Mouse (Mus musculus) liver, embryonic 11.5 days (tissue): ENCODE data around the gene Ppp1r13b. TPM values are rescaled to one million over a fixed set of nuclear protein-coding genes. Genes with fewer than 3 reads are reported as not detected.
A peak's percentile ranks its signal among the peaks of the same experiment; 100 is the strongest.
"Not testable (repeated sequence)": the region's sequence is repeated elsewhere in the genome, so short reads cannot be mapped to it uniquely, and the experiment has no call there.

Experiments used
- ATAC-seq: fragments of 200-750 bp; cut with Nextera tagmentation; replicated peaks from 2 replicates; pipeline ENCODE4 v1.8.0; 2017; ENCODE audit warnings: moderate number of reproducible peaks, mild to moderate bottlenecking, moderate TSS enrichment, moderate library complexity; ENCODE audit not compliant: low FRiP score
- DNase-seq: peaks from one replicate; pipeline ENCODE4 v3.0.0-alpha.2; 2017; ENCODE audit warnings: low spot score
- H3K27ac ChIP-seq: fragments of 300-500 bp; sonication (generic); 2 replicates; pipeline ENCODE4 v1.5.1; 2014; ENCODE audit warnings: mild to moderate bottlenecking, low read depth, low read length, control low read depth
- H3K27me3 ChIP-seq: fragments of 300-500 bp; sonication (generic); replicated peaks from 2 replicates; pipeline ENCODE4 v1.6.1; 2014; ENCODE audit warnings: low read length, mixed read lengths; ENCODE audit not compliant: control insufficient read depth, insufficient read depth
- H3K36me3 ChIP-seq: fragments of 300-500 bp; sonication (generic); 2 replicates; pipeline ENCODE4 v1.6.1; 2014; ENCODE audit warnings: mild to moderate bottlenecking, low read length, moderate library complexity, mixed read lengths; ENCODE audit not compliant: control insufficient read depth, insufficient read depth
- H3K4me1 ChIP-seq: fragments of 300-500 bp; sonication (generic); replicated peaks from 2 replicates; pipeline ENCODE4 v1.6.1; 2014; ENCODE audit warnings: low read length, mixed read lengths; ENCODE audit not compliant: control insufficient read depth, insufficient read depth
- H3K4me2 ChIP-seq: fragments of 300-500 bp; sonication (generic); 2 replicates; pipeline ENCODE4 v1.6.1; 2014; ENCODE audit warnings: mild to moderate bottlenecking, control low read depth, moderate library complexity
- H3K4me3 ChIP-seq: fragments of 300-500 bp; sonication (generic); 2 replicates; pipeline ENCODE4 v1.5.1; 2014; ENCODE audit warnings: low read depth, low read length, control low read depth
- H3K9ac ChIP-seq: fragments of 300-500 bp; sonication (generic); 2 replicates; pipeline ENCODE4 v1.6.1; 2014; ENCODE audit warnings: low read depth, low read length, control low read depth
- H3K9me3 ChIP-seq: fragments of 300-500 bp; sonication (generic); 2 replicates; pipeline ENCODE4 v1.6.1; 2016; ENCODE audit warnings: low read length, inconsistent platforms, mixed read lengths; ENCODE audit not compliant: control insufficient read depth
- WGBS: fragments of 180-500 bp; shearing (Covaris S2); extraction: QIAGEN DNeasy Blood & Tissue Kit; methylation state at CpG from one replicate; pipeline ENCODE4 v1.1.7; 2014; 5-methylcytosine and 5-hydroxymethylcytosine counted together
- polyA plus RNA-seq: library from polyadenylated mRNA; unstranded; fragments of >200 nt; fragmentation: Nextera tagmentation; extraction: Ambion mirVana; gene quantifications from 2 replicates; pipeline ENCODE4 v1.2.1, GENCODE M21; 2014

Ppp1r13b gene
- 10.8 TPM in 2 replicates for polyA plus RNA-seq

- WGBS: under 1% methylated on average over 77 of the region's 80 CpGs
These were observed at the start of gene Ppp1r13b for GRCm38 (mm10) chr12:111907970-111908681. Ppp1r13b (minus strand) TSS chr12:111908110.

DNA sequence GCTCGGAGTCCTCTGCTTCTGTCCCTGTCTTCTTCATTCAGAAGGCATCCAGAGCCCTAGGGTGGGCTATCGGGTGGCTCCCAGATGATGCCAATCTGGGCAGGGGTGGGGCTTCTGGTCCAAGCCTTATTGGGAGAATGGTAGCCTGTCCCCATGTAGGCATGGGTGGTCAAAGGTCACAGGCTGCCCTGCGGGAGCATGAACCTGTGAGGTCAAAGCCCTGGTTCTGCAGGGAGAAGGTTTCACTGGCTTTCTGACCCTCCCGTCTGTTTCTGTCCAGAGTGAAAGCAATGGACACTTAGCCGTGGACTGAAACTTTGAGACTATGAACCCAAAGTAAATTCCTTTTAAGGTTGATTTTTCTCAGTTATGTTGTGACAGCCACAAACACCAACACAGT, 48.3 kb upstream of the Ppp1r13b start:
- no peak for ATAC-seq
- no peaks in the 10 kb centered on the region for H3K27me3 ChIP-seq
- no peak for DNase-seq
- 70% methylated on average over 5 of the region's 5 CpGs for WGBS
- H3K9me3 ChIP-seq: peaks cover 3% of the 10 kb centered on the region; the same call in 1 of the 2 replicates
- no peak overlapping the region for H3K4me3 ChIP-seq
- no peak overlapping the region for H3K4me2 ChIP-seq
- no peak overlapping the region for H3K27ac ChIP-seq
- H3K9ac ChIP-seq: no peak overlapping the region
- peaks cover 4% of the 10 kb centered on the region for H3K4me1 ChIP-seq
- peaks cover 19% of the 10 kb centered on the region for H3K36me3 ChIP-seq

More at GRCm38 (mm10) chr12:111907970-111908681, at the start of gene Ppp1r13b:
- peaks cover 20% of the 10 kb centered on the region for H3K4me1 ChIP-seq
- peak within 1 kb of the TSS; percentile 79 for H3K9ac ChIP-seq
- H3K9me3 ChIP-seq: no peaks in the 10 kb centered on the region
- H3K27me3 ChIP-seq: peaks cover 6% of the 10 kb centered on the region; the same call in 1 of the 2 replicates
- H3K27ac ChIP-seq: peak within 1 kb of the TSS; percentile 88
- DNase-seq (peak; percentile 89), ATAC-seq (peak; percentile 94)
- peak within 1 kb of the TSS; percentile 81 for H3K4me3 ChIP-seq
- H3K36me3 ChIP-seq: no peaks in the 10 kb centered on the region
- H3K4me2 ChIP-seq: peak within 1 kb of the TSS; percentile 92

DNA sequence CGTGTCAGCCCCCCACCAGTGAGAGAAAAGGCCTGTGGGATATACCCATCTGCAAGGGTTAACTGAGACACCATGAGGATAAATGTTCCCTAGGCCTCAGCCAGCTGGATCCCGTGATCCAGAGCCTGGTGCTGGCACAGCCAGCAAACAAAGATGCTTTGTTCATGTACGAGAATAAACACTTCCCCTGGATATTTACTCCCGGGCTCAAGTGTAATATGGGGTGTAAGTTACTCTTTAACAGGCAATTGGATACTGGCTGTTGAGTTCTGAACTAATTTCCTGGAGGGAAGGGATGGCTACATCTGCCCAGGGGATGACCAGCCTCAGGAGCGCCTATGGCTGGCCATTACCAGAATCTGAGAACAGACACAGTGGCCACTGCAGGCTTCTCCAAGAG, 43.8 kb upstream of the Ppp1r13b start:
- DNase-seq (no peak), ATAC-seq (no peak)
- no peak overlapping the region for H3K9ac ChIP-seq
- no peak overlapping the region for H3K27ac ChIP-seq
- no peak overlapping the region for H3K4me3 ChIP-seq
- no peaks in the 10 kb centered on the region for H3K27me3 ChIP-seq
- no peak overlapping the region for H3K4me2 ChIP-seq
- H3K9me3 ChIP-seq: no peaks in the 10 kb centered on the region
- H3K4me1 ChIP-seq: peaks cover 11% of the 10 kb centered on the region
- H3K36me3 ChIP-seq: no peaks in the 10 kb centered on the region
- WGBS: 73% methylated on average over 5 of the region's 5 CpGs

GRCm38 (mm10) chr12:111950486-111950885, 42.6 kb upstream of the Ppp1r13b start:
- Histone ChIP-seq H3K36me3 (no peaks in the 10 kb centered on the region), H3K9ac (no peak overlapping the region), H3K4me2 (no peak overlapping the region), H3K4me3 (no peak overlapping the region), H3K9me3 (no peaks in the 10 kb centered on the region), H3K27ac (no peak overlapping the region), H3K4me1 (peaks cover 19% of the 10 kb centered on the region), H3K27me3 (no peaks in the 10 kb centered on the region)
- 68% methylated on average over 5 of the region's 5 CpGs for WGBS
- ATAC-seq (no peak), DNase-seq (no peak)

DNA sequence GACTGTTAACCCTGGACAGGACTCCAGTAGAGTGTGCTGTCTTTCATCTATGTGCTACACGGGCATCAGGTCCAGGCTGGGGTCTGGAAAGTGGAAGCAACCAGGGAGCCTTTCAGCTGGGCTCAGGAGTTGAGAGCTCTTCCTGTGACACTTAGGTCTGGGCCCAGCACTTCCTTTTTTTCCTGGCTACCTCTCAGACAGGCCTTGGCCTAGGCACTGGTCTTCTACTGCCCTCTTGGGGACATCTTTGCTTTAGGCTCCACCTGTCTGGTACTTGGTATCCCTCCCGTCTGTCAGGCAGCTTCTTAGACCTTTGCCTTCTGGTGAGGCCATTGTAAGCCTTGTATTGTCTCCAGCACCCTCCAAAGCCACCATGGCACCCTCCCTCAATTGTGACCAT, 38.8 kb upstream of the Ppp1r13b start:
- no peaks in the 10 kb centered on the region for H3K9me3 ChIP-seq
- H3K4me3 ChIP-seq: no peak overlapping the region
- peaks cover 42% of the 10 kb centered on the region for H3K4me1 ChIP-seq
- DNase-seq (peak; percentile 47), ATAC-seq (peak; percentile 13)
- H3K4me2 ChIP-seq: no peak overlapping the region
- H3K9ac ChIP-seq: peak overlapping the region; percentile 28; the same call in 1 of the 2 replicates
- H3K36me3 ChIP-seq: no peaks in the 10 kb centered on the region
- peak overlapping the region; percentile 74 for H3K27ac ChIP-seq
- no peaks in the 10 kb centered on the region for H3K27me3 ChIP-seq
- 24% methylated on average over 2 of the region's 2 CpGs for WGBS

DNA sequence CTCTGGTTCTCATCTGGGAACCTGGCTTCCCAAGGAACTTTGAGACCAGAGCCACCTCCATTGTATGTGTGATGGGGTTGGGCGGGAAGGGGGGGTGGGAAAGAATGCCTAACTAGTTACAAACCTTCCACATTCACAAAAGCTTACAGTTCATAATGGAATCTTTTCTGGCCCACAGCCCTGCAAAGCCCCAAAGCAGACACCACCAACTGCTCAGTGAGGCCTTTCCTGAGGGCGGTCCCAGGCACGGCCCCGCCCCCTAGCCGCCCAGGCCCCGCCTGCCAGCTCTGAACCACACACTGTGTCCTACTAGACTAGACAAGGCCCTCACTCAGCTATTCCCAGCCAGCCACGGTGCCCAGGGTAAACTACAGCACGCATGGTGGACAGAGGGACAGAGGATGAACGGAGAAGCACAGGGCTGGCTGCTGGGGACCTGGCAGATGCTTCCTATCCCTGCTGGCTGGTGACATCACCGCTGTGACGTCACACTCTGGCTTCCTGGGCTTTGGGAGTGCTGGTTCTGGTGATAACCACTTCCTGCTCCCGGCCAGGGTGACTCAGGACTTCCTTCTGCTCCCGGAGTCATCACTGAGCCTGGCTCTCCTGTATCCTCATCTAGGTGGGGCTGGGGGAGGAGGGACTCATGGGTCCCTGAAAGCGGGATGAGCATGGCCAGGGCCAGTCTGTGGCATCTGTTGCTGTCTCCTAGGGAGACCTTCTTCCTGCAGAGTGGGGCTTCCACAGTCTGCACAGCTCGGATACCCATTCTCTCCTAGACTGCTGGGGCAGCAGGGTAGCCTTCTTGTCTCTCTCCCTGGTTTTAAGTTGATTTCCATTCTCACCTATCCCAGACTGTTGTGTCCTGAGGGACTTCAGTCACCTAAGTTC, 38.1 kb upstream of the Ppp1r13b start:
- not testable (repeated sequence) for H3K27me3 ChIP-seq, H3K36me3 ChIP-seq, H3K9me3 ChIP-seq, DNase-seq
- peak overlapping the region; percentile 55 for H3K4me2 ChIP-seq
- 29% methylated on average over 10 of the region's 15 CpGs for WGBS
- ATAC-seq: peak; percentile 79
- H3K9ac ChIP-seq: peak overlapping the region; percentile 61
- peak overlapping the region; percentile 92 for H3K27ac ChIP-seq
- H3K4me1 ChIP-seq: peaks cover 42% of the 10 kb centered on the region
- 0 out of 2 replicates have a peak overlapping the region, but pooled peaks have one; percentile 2 for H3K4me3 ChIP-seq

DNA sequence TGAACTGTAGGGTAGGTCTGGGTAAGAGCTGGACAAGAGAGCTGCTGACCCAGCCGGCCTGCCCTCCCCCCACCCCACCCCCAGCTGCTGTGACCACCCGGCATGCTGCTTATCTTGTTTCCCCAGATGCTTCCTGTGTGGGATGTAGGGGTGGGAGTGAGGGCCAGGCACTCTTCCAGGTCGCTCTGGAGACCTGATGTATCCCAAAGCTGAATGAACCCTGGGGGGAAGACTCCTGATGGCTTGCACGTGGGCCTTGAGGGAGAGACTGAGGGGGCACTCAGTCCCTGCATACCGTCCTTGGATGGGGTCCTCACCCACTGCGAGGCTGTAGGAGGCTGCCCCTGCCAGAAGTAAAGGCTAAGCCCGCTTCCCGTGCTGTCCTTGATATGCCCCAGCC, 37.2 kb upstream of the Ppp1r13b start:
- no peaks in the 10 kb centered on the region for H3K27me3 ChIP-seq
- peak; percentile 52 for ATAC-seq
- peak overlapping the region; percentile 92 for H3K27ac ChIP-seq
- peak; percentile 60 for DNase-seq
- peaks cover 38% of the 10 kb centered on the region for H3K4me1 ChIP-seq
- H3K9me3 ChIP-seq: no peaks in the 10 kb centered on the region
- peak overlapping the region; percentile 61 for H3K9ac ChIP-seq
- H3K36me3 ChIP-seq: no peaks in the 10 kb centered on the region
- peak overlapping the region; percentile 55 for H3K4me2 ChIP-seq
- 0 out of 2 replicates have a peak overlapping the region, but pooled peaks have one; percentile 2 for H3K4me3 ChIP-seq
- WGBS: 4% methylated on average over 8 of the region's 8 CpGs

DNA sequence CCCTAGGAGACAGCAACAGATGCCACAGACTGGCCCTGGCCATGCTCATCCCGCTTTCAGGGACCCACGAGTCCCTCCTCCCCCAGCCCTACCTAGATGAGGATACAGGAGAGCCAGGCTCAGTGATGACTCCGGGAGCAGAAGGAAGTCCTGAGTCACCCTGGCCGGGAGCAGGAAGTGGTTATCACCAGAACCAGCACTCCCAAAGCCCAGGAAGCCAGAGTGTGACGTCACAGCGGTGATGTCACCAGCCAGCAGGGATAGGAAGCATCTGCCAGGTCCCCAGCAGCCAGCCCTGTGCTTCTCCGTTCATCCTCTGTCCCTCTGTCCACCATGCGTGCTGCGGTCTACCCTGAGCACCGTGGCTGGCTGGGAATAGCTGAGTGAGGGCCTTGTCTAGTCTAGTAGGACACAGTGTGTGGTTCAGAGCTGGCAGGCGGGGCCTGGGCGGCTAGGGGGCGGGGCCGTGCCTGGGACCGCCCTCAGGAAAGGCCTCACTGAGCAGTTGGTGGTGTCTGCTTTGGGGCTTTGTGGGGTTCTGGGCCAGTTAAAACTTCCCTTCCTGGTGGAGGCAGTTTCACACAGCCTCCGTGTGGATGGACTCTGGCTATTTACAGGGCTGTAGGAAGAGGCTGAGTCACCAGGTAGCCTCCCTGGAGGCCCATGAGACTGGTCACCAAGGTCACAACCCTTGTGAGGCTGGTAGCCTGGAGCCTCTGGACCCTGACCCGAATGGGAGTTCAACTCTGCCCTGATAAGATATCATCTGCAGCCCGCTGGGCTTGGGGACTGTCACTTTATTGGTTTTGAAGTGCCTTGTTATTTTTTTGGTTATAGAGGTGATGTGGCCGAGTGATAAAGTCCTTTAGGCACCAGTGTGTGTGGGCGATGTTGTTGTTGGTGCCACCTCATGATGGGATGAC, 36.4 kb upstream of the Ppp1r13b start:
- not testable (repeated sequence) for H3K9me3 ChIP-seq, DNase-seq, H3K27me3 ChIP-seq, H3K36me3 ChIP-seq
- Histone ChIP-seq H3K4me1 (peaks cover 38% of the 10 kb centered on the region), H3K4me2 (peak overlapping the region; percentile 83), H3K4me3 (peak overlapping the region; percentile 46), H3K27ac (peak overlapping the region; percentile 92), H3K9ac (peak overlapping the region; percentile 68)
- ATAC-seq: peak; percentile 84
- WGBS: 20% methylated on average over 16 of the region's 20 CpGs
